Mouse (Mus musculus) liver, adult 2 months (tissue): ENCODE data around the gene Ppa1. TPM values are rescaled to one million over a fixed set of nuclear protein-coding genes. Genes with fewer than 3 reads are reported as not detected.

Source experiments
- DNase-seq: peaks from one replicate; pipeline ENCODE4 v3.0.0-alpha.2; 2011; ENCODE audit warnings: low read depth, low spot score; ENCODE audit errors: extremely low read depth
- H3K27ac ChIP-seq: fragments of 200-500 bp; replicated peaks from 2 replicates; pipeline ENCODE4 v1.5.1; 2012; ENCODE audit warnings: low read depth, mild to moderate bottlenecking, control low read depth, inconsistent platforms, low read length; ENCODE audit not compliant: insufficient read depth
- H3K27me3 ChIP-seq: fragments of 200-500 bp; 2 replicates; pipeline ENCODE4 v1.6.1; 2012; ENCODE audit warnings: mild to moderate bottlenecking, moderate library complexity, low read length, inconsistent platforms; ENCODE audit not compliant: control insufficient read depth, insufficient read depth
- H3K36me3 ChIP-seq: fragments of 200-500 bp; 2 replicates; pipeline ENCODE4 v1.6.1; 2012; ENCODE audit warnings: low read length, inconsistent platforms; ENCODE audit not compliant: control insufficient read depth, insufficient read depth
- H3K4me1 ChIP-seq: fragments of 200-500 bp; 2 replicates; pipeline ENCODE4 v1.6.1; 2011; ENCODE audit warnings: low read length; ENCODE audit not compliant: control insufficient read depth, insufficient read depth
- H3K4me3 ChIP-seq: fragments of 200-500 bp; 2 replicates; pipeline ENCODE4 v1.5.1; 2011; ENCODE audit warnings: low read depth, mild to moderate bottlenecking, control low read depth, low read length, moderate library complexity; ENCODE audit not compliant: insufficient read depth
- H3K79me2 ChIP-seq: fragments of 200-500 bp; 2 replicates; pipeline ENCODE4 v1.6.1; 2012; ENCODE audit warnings: inconsistent platforms, mild to moderate bottlenecking, low read length, moderate library complexity; ENCODE audit not compliant: control insufficient read depth, insufficient read depth
- H3K9ac ChIP-seq: fragments of 200-500 bp; 2 replicates; pipeline ENCODE4 v1.6.1; 2012; ENCODE audit warnings: low read depth, mild to moderate bottlenecking, control low read depth, inconsistent platforms, low read length
- CTCF ChIP-seq: fragments of 200-500 bp; IDR thresholded peaks from 2 replicates; pipeline ENCODE4 v1.5.1; 2011; ENCODE audit warnings: low read depth, low read length, control low read depth
- POLR2A ChIP-seq: fragments of 200-500 bp; IDR thresholded peaks from 2 replicates; pipeline ENCODE4 v1.6.1; 2011; ENCODE audit warnings: low read length, control low read depth; ENCODE audit not compliant: insufficient read depth; ENCODE audit errors: extremely low read depth
- WGBS: fragments of 180-500 bp; shearing (Covaris S2); methylation state at CpG from one replicate; pipeline ENCODE4 v1.1.7; 2018; 5-methylcytosine and 5-hydroxymethylcytosine counted together
- polyA plus RNA-seq: library from polyadenylated mRNA; depleted of rRNA; stranded (reverse); fragments of >200 nt; gene quantifications from 2 replicates; pipeline ENCODE4 v1.2.3, GENCODE M21; 2012
- total RNA-seq: library from RNA; depleted of rRNA; stranded (reverse); fragments of >200 nt; gene quantifications from 2 replicates; pipeline ENCODE4 v1.2.3, GENCODE M21; 2014

Ppa1 gene
- total and polyA plus RNA-seq, 2 experiments, result 92.3 to 279 TPM

- no peaks in the 10 kb centered on the region for H3K27me3 ChIP-seq
- H3K79me2 ChIP-seq, result no peaks in the 10 kb centered on the region; the same call in 1 of the 2 replicates
- 64% methylated on average over 10 of the region's 10 CpGs for WGBS
- no peak overlapping the region for H3K9ac ChIP-seq
- no peak for TF ChIP-seq CTCF
- TF ChIP-seq POLR2A, result no peak
- H3K4me1 ChIP-seq, result peaks cover 12% of the 10 kb centered on the region
- no peak overlapping the region for H3K4me3 ChIP-seq
- H3K27ac ChIP-seq, result no peak overlapping the region
- peaks cover 41% of the 10 kb centered on the region for H3K36me3 ChIP-seq
- no peak for DNase-seq
These were observed 14.1 kb downstream of the Ppa1 start for GRCm38 (mm10) chr10:61662391-61662988.

GRCm38 (mm10) chr10:61665111-61665510 lies 16.8 kb downstream of the Ppa1 start:
- Histone ChIP-seq H3K9ac (no peak overlapping the region), H3K27ac (peak overlapping the region; percentile 66), H3K27me3 (no peaks in the 10 kb centered on the region), H3K4me3 (no peak overlapping the region), H3K79me2 (no peaks in the 10 kb centered on the region), H3K36me3 (peaks cover 52% of the 10 kb centered on the region), H3K4me1 (peaks cover 8% of the 10 kb centered on the region)
- DNase-seq, result peak; percentile 92
- TF ChIP-seq CTCF, result no peak
- no peak for TF ChIP-seq POLR2A
- 25% methylated on average over 10 of the region's 10 CpGs for WGBS

DNA sequence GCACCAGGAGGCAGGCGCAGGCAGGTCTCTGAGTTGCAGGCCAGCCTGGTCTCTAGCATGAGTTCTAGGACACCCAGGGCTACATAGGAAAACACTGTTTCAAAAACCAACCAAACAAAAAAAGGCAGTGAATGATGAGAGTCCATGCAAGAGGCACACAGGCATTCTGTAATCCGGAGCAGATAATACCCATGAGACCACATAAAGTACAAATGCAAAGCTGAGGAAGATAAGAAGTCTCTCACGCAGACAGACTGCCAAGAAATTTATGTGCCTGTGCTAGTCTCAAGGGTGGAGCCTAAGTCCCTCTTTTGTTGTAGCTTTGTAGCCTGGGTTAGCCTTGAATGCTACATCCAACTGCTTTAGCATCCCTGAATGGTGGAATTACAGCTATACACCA lies 17.3 kb downstream of the Ppa1 start:
- no peak for DNase-seq
- H3K4me1 ChIP-seq, result peaks cover 8% of the 10 kb centered on the region
- no peaks in the 10 kb centered on the region for H3K27me3 ChIP-seq
- WGBS, result 72% methylated on average over 3 of the region's 3 CpGs
- no peak overlapping the region for H3K4me3 ChIP-seq
- H3K79me2 ChIP-seq, result no peaks in the 10 kb centered on the region
- peaks cover 55% of the 10 kb centered on the region for H3K36me3 ChIP-seq
- H3K9ac ChIP-seq, result no peak overlapping the region
- TF ChIP-seq CTCF (no peak), POLR2A (no peak)
- 0 out of 2 replicates have a peak overlapping the region, but pooled peaks have one; percentile 13 for H3K27ac ChIP-seq

DNA sequence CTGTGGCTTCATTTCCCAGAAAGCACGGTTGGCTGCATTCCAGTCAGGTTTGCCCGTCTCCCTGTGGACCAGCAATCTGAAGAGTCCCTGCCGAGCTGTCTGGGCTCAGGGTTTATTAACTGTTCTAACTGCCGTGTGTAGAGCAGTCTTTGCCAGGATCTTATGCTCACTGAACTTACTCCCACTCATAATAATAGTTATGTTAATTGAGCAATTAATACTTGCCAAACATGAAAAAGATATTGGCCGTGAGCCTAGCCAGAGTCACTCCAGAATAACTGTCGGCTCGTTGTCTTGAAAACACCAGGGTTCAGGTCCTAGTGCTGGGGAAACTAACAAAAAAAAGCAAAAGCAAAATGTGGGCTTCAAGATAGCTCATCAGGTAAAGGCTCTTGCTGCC lies 20.9 kb downstream of the Ppa1 start:
- Histone ChIP-seq H3K4me1 (peaks cover 8% of the 10 kb centered on the region), H3K79me2 (no peaks in the 10 kb centered on the region), H3K27me3 (no peaks in the 10 kb centered on the region), H3K36me3 (peaks cover 59% of the 10 kb centered on the region), H3K4me3 (no peak overlapping the region), H3K9ac (no peak overlapping the region), H3K27ac (no peak overlapping the region)
- TF ChIP-seq CTCF, result no peak
- no peak for DNase-seq
- WGBS, result 65% methylated on average over 7 of the region's 7 CpGs

GRCm38 (mm10) chr10:61669896-61670295 lies 21.5 kb downstream of the Ppa1 start:
- Histone ChIP-seq H3K79me2 (no peaks in the 10 kb centered on the region), H3K36me3 (peaks cover 63% of the 10 kb centered on the region), H3K4me3 (no peak overlapping the region), H3K27ac (no peak overlapping the region), H3K9ac (no peak overlapping the region), H3K27me3 (no peaks in the 10 kb centered on the region), H3K4me1 (peaks cover 5% of the 10 kb centered on the region)
- no peak for DNase-seq
- no peak for TF ChIP-seq CTCF
- no peak for TF ChIP-seq POLR2A

DNA sequence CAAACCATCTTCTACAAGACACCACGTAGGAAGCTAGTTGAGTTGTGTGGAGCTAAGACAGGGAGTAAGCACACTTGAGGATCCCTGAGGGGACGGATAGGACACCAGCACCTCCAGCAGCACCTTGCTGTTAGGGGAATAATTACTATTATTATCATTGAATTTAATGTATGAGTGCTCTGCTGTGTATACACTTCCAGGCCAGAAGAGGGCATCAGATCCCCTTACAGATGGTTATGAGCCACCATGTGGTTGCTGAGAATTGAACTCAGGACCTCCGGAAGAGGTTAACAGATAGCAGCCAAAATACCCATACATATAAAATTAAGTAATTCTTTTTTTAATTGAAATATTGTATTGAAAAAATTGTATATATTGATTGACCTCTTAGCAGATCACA lies 22.4 kb downstream of the Ppa1 start:
- no peaks in the 10 kb centered on the region for H3K27me3 ChIP-seq
- no peak overlapping the region for H3K4me3 ChIP-seq
- no peak overlapping the region for H3K9ac ChIP-seq
- H3K4me1 ChIP-seq, result peaks cover 1% of the 10 kb centered on the region
- TF ChIP-seq POLR2A (no peak), CTCF (0 out of 2 replicates have a peak, but pooled peaks have one; percentile 16)
- H3K79me2 ChIP-seq, result no peaks in the 10 kb centered on the region
- DNase-seq, result no peak
- H3K36me3 ChIP-seq, result peaks cover 65% of the 10 kb centered on the region
- WGBS, result 97% methylated on average over 3 of the region's 3 CpGs
- no peak overlapping the region for H3K27ac ChIP-seq
